Mouse (Mus musculus): Measurements from ENCODE around the gene Eomes.

- TF ChIP-seq POLR2A (IDR thresholded peaks at IDR 0.05; ENCODE audit: low read depth, low read length) (no peak), CTCF (conservative IDR thresholded peaks at IDR 0.05; ENCODE audit: insufficient read depth, insufficient read length, low read depth, low read length) (no peak)
Measured at GRCm38 (mm10) chr9:118488896-118489578, 11.0 kb downstream of the Eomes start.

All from kidney, adult 2 months (tissue).